Mouse (Mus musculus) gastrocnemius, adult 18-20 months (tissue): ENCODE data around the gene Syncrip. TPM values are rescaled to one million over a fixed set of nuclear protein-coding genes. Genes with fewer than 3 reads are reported as not detected.

Experiments
- total RNA-seq, 2 experiments: library from RNA; stranded (reverse); gene quantifications; 2 replicates each; pipeline ENCODE4 v1.2.3; 2021

The Syncrip gene
- total RNA-seq, 2 experiments from 2014 or later: 51.4 to 68.7 TPM

Other genes starting within 250 kb of the Syncrip start
- 1 to 10 TPM; 1.6 to 2.7 TPM for gene Nt5e, start 155.4 kb downstream of the Syncrip start, total RNA-seq
- gene Snx14, start 43.6 kb downstream of the Syncrip start, total RNA-seq: 10 to 100 TPM; 12.8 to 13.6 TPM
- gene Gm20537, start 26.0 kb downstream of the Syncrip start, total RNA-seq: not detected
- 1 to 10 TPM; 8.4 to 9.5 TPM for gene Zfp949, start 65.4 kb upstream of the Syncrip start, total RNA-seq
- gene Trim43a, start 98.3 kb upstream of the Syncrip start, total RNA-seq: under 1 TPM; 0.12 to 0.30 TPM
- 10 to 100 TPM; 10.2 to 13.7 TPM for gene Mthfsl, start 237.7 kb upstream of the Syncrip start, total RNA-seq
- gene Bcl2a1d, start 249.3 kb upstream of the Syncrip start, total RNA-seq: under 1 TPM in 1 of 2 experiments, not detected in 1; 0.33 TPM